In the genomic region with DNA sequence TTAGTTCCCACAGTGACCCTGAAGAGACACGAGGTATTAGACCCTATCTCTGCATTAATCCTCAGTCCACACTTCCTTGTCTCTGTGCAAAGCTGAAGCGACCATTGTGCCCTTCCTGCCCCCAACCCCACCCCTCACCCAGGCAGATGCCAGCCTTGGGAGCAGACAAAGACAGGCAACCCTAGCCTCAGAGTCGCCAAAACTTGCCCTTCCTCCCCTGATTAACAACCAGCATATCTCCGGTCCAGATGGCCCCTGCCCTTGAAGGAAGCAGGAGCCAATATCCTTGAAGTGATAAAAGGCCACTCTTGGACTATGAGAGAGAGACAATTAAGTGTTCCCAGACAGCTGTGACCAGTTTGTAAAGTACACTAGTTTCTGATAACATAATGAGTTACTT, we compare ENCODE assay signal across 20 mouse cellular contexts. TPM values are rescaled to one million over a fixed set of nuclear protein-coding genes. Genes with fewer than 3 reads are reported as not detected.
"Had no signal": no experiment of that assay in that cellular context is flagged by ENCODE, and none has a peak within 500 bp of the region (broad histone marks: within the 10 kb centered on the region; RNA-seq: fewer than 3 reads in every experiment).

No protein-coding gene starts in this region.

- H3K27me3 ChIP-seq: liver, embryonic 15.5 days; neural tube, embryonic 15.5 days had no signal

- H3K4me3 ChIP-seq: liver, embryonic 15.5 days; midbrain, embryonic 10.5 days; myocyte; neural tube, embryonic 15.5 days had no signal

- H3K36me3 ChIP-seq: liver, embryonic 15.5 days; midbrain, embryonic 10.5 days; neural tube, embryonic 15.5 days had no signal

- H3K4me1 ChIP-seq: liver, embryonic 15.5 days; neural tube, embryonic 15.5 days had no signal

- H3K9me3 ChIP-seq: liver, embryonic 15.5 days; midbrain, embryonic 10.5 days; neural tube, embryonic 15.5 days had no signal

- DNase-seq: kidney, adult 8-10 months; kidney, postnatal 36 days; layer of hippocampus, adult 9-11 months; left cerebral cortex, postnatal 4 days; lung, adult 2 months; lung, postnatal 4 days; midbrain, embryonic 14.5 days; right cerebral cortex, adult 18-20 months; right cerebral cortex, postnatal 25 days; thymus, postnatal 36 days had no signal

- H3K9ac ChIP-seq: liver, embryonic 15.5 days; neural tube, embryonic 15.5 days had no signal

- H3K27ac ChIP-seq: liver, embryonic 15.5 days; midbrain, embryonic 10.5 days; neural tube, embryonic 15.5 days had no signal

- ATAC-seq: lung, postnatal 0 days had no signal

- H3K4me2 ChIP-seq: liver, embryonic 11.5 days; liver, embryonic 15.5 days; neural tube, embryonic 15.5 days had no signal

RNA-seq across cellular contexts. Expression of gene Kng2, which starts 11.6 kb away (rescaled TPM):
- total RNA-seq: layer of hippocampus, adult 18-20 months; left cerebral cortex, postnatal 10 days; left cerebral cortex, postnatal 4 days had no signal
- polyA plus RNA-seq: midbrain, embryonic 10.5 days; midbrain, embryonic 14.5 days; myocyte; small intestine, adult 2 months had no signal

RNA-seq across cellular contexts. Expression of gene Kng1, which starts 16.8 kb away (rescaled TPM):
- total RNA-seq: layer of hippocampus, adult 18-20 months; left cerebral cortex, postnatal 10 days; left cerebral cortex, postnatal 4 days had no signal
- polyA plus RNA-seq: midbrain, embryonic 10.5 days; midbrain, embryonic 14.5 days; myocyte; neural tube, embryonic 11.5 days; small intestine, adult 2 months had no signal
